Mouse (Mus musculus): ENCODE results near the gene Olfr1367.

Gene Olfr1367

GRCm38 (mm10) chr13:21346610-21347009 lies at the start of gene Olfr1367:
TSS of gene Olfr1367 (plus strand) at chr13:21346910.
- DNase-seq (ENCODE audit: low spot score) = no peak

GRCm38 (mm10) chr13:21298557-21298956 lies 48.2 kb upstream of the Olfr1367 start:
- no peak for DNase-seq (ENCODE audit: low spot score)

GRCm38 (mm10) chr13:21304483-21305066 lies 42.1 kb upstream of the Olfr1367 start:
- no peak for DNase-seq (ENCODE audit: low spot score)

GRCm38 (mm10) chr13:21309788-21310187 lies 36.9 kb upstream of the Olfr1367 start:
- no peak for DNase-seq (ENCODE audit: low spot score)

- DNase-seq (ENCODE audit: low spot score) = no peak
Observed at GRCm38 (mm10) chr13:21311926-21312325, 34.8 kb upstream of the Olfr1367 start, which contains the start of gene Gpx6. TSS of gene Gpx6 (plus strand) at chr13:21312125.

- DNase-seq (ENCODE audit: low spot score) = no peak
Observed at GRCm38 (mm10) chr13:21312854-21313253, 33.9 kb upstream of the Olfr1367 start.

- DNase-seq (ENCODE audit: low spot score) = no peak
Observed at GRCm38 (mm10) chr13:21313903-21314302, 32.8 kb upstream of the Olfr1367 start.

GRCm38 (mm10) chr13:21320262-21320661 lies 26.4 kb upstream of the Olfr1367 start:
- no peak for DNase-seq (ENCODE audit: low spot score)

- DNase-seq (ENCODE audit: low spot score) = no peak
Observed at GRCm38 (mm10) chr13:21321890-21322494, 24.7 kb upstream of the Olfr1367 start.

- no peak for DNase-seq (ENCODE audit: low spot score)
Observed at GRCm38 (mm10) chr13:21322509-21323375, 24.0 kb upstream of the Olfr1367 start.

- no peak for DNase-seq (ENCODE audit: low spot score)
Observed at GRCm38 (mm10) chr13:21323405-21323804, 23.3 kb upstream of the Olfr1367 start.

GRCm38 (mm10) chr13:21326191-21326590 lies 20.5 kb upstream of the Olfr1367 start:
- DNase-seq (ENCODE audit: low spot score) = no peak

GRCm38 (mm10) chr13:21326657-21327211 lies 20.0 kb upstream of the Olfr1367 start:
- DNase-seq (ENCODE audit: low spot score) = peak; percentile 50

GRCm38 (mm10) chr13:21327424-21327823 lies 19.3 kb upstream of the Olfr1367 start:
- no peak for DNase-seq (ENCODE audit: low spot score)

- DNase-seq (ENCODE audit: low spot score) = no peak
Observed at GRCm38 (mm10) chr13:21350593-21350992, 3.9 kb downstream of the Olfr1367 start.

- DNase-seq (ENCODE audit: low spot score) = peak; percentile 88
Observed at GRCm38 (mm10) chr13:21362621-21363248, 16.0 kb downstream of the Olfr1367 start, which contains the start of gene Zscan12. TSS of gene Zscan12 (plus strand) at chr13:21362820.

GRCm38 (mm10) chr13:21363719-21364118 lies 17.0 kb downstream of the Olfr1367 start:
- DNase-seq (ENCODE audit: low spot score) = no peak

- DNase-seq (ENCODE audit: low spot score) = no peak
Observed at GRCm38 (mm10) chr13:21366635-21367034, 19.9 kb downstream of the Olfr1367 start.

- DNase-seq (ENCODE audit: low spot score) = no peak
Observed at GRCm38 (mm10) chr13:21372700-21373099, 26.0 kb downstream of the Olfr1367 start.

GRCm38 (mm10) chr13:21377773-21378172 lies 31.1 kb downstream of the Olfr1367 start:
- DNase-seq (ENCODE audit: low spot score) = no peak

- no peak for DNase-seq (ENCODE audit: low spot score)
Observed at GRCm38 (mm10) chr13:21395211-21395610, 48.5 kb downstream of the Olfr1367 start.

GRCm38 (mm10) chr13:21395623-21396022 lies 48.9 kb downstream of the Olfr1367 start:
- DNase-seq (ENCODE audit: low spot score) = no peak

All from ovary, adult 18-20 months (tissue).